Mouse (Mus musculus) lung, embryonic 15.5 days (tissue): ENCODE data around the gene Trim3. TPM values are rescaled to one million over a fixed set of nuclear protein-coding genes. Genes with fewer than 3 reads are reported as not detected.
A peak's percentile ranks its signal among the peaks of the same experiment; 100 is the strongest.

Experiments
- ATAC-seq: fragments of 200-750 bp; cut with Nextera tagmentation; 2 replicates; pipeline ENCODE4 v1.8.0; 2017; ENCODE audit warnings: moderate number of reproducible peaks, borderline replicate concordance; ENCODE audit not compliant: low FRiP score, low TSS enrichment; ENCODE audit errors: extremely low read depth
- H3K27ac ChIP-seq: fragments of 300-500 bp; sonication (generic); 2 replicates; pipeline ENCODE4 v1.5.1; 2015; ENCODE audit warnings: moderate library complexity, mild to moderate bottlenecking, inconsistent platforms
- H3K27me3 ChIP-seq: fragments of 300-500 bp; sonication (generic); 2 replicates; pipeline ENCODE4 v1.6.1; 2015; ENCODE audit warnings: inconsistent platforms
- H3K36me3 ChIP-seq: fragments of 300-500 bp; sonication (generic); 2 replicates; pipeline ENCODE4 v1.6.1; 2015; ENCODE audit warnings: inconsistent platforms
- H3K4me1 ChIP-seq: fragments of 300-500 bp; sonication (generic); 2 replicates; pipeline ENCODE4 v1.6.1; 2015; ENCODE audit warnings: inconsistent platforms
- H3K4me2 ChIP-seq: fragments of 300-500 bp; sonication (generic); 2 replicates; pipeline ENCODE4 v1.6.1; 2015; ENCODE audit warnings: inconsistent platforms, mild to moderate bottlenecking, moderate library complexity
- H3K4me3 ChIP-seq: fragments of 300-500 bp; sonication (generic); 2 replicates; pipeline ENCODE4 v1.5.1; 2015; ENCODE audit warnings: mild to moderate bottlenecking, inconsistent platforms
- H3K9ac ChIP-seq: fragments of 300-500 bp; sonication (generic); 2 replicates; pipeline ENCODE4 v1.6.1; 2015; ENCODE audit warnings: inconsistent platforms
- H3K9me3 ChIP-seq: fragments of 300-500 bp; sonication (generic); 2 replicates; pipeline ENCODE4 v1.6.1; 2016; ENCODE audit warnings: inconsistent platforms
- WGBS: fragments of 180-500 bp; shearing (Covaris S2); methylation state at CpG from one replicate; pipeline ENCODE4 v1.1.7; 2015; 5-methylcytosine and 5-hydroxymethylcytosine counted together
- polyA plus RNA-seq: library from polyadenylated mRNA; unstranded; fragments of >200 nt; fragmentation: Nextera tagmentation; extraction: Ambion mirVana; gene quantifications from 2 replicates; pipeline ENCODE4 v1.2.1, GENCODE M21; 2015

Trim3 gene
- polyA plus RNA-seq, 1 experiment from 2014 or later = 59.9 TPM

GRCm38 (mm10) chr7:105570756-105571155 is 62.6 kb downstream of the Trim3 start:
- WGBS = 75% methylated on average over 4 of the region's 4 CpGs
- Histone ChIP-seq H3K4me2 (no peak overlapping the region), H3K27ac (no peak overlapping the region), H3K27me3 (no peaks in the 10 kb centered on the region), H3K9me3 (no peaks in the 10 kb centered on the region), H3K4me3 (no peak overlapping the region), H3K36me3 (peaks cover 17% of the 10 kb centered on the region; the same call in 1 of the 2 replicates), H3K4me1 (0 out of 2 replicates have a peak, but pooled peaks cover 8% of the 10 kb centered on the region), H3K9ac (no peak overlapping the region)
- no peak for ATAC-seq

- Histone ChIP-seq H3K4me1 (0 out of 2 replicates have a peak, but pooled peaks cover 8% of the 10 kb centered on the region), H3K4me2 (no peak overlapping the region), H3K4me3 (no peak overlapping the region), H3K9me3 (no peaks in the 10 kb centered on the region), H3K27me3 (no peaks in the 10 kb centered on the region), H3K36me3 (peaks cover 17% of the 10 kb centered on the region; the same call in 1 of the 2 replicates), H3K9ac (no peak overlapping the region), H3K27ac (no peak overlapping the region)
- 40% methylated on average over 12 of the region's 12 CpGs for WGBS
- no peak for ATAC-seq
These were observed 63.6 kb downstream of the Trim3 start for GRCm38 (mm10) chr7:105569512-105570496.

GRCm38 (mm10) chr7:105568988-105569471 is 64.3 kb downstream of the Trim3 start:
- H3K4me1 ChIP-seq = 0 out of 2 replicates have a peak, but pooled peaks cover 8% of the 10 kb centered on the region
- H3K27ac ChIP-seq = no peak overlapping the region
- H3K36me3 ChIP-seq = peaks cover 16% of the 10 kb centered on the region; the same call in 1 of the 2 replicates
- peak; percentile 51 for ATAC-seq
- no peak overlapping the region for H3K9ac ChIP-seq
- 7% methylated on average over 6 of the region's 6 CpGs for WGBS
- H3K4me2 ChIP-seq = no peak overlapping the region
- no peaks in the 10 kb centered on the region for H3K27me3 ChIP-seq
- H3K4me3 ChIP-seq = no peak overlapping the region
- no peaks in the 10 kb centered on the region for H3K9me3 ChIP-seq

- no peak overlapping the region for H3K9ac ChIP-seq
- H3K27me3 ChIP-seq = no peaks in the 10 kb centered on the region
- 0 out of 2 replicates have a peak, but pooled peaks cover 8% of the 10 kb centered on the region for H3K4me1 ChIP-seq
- peak; percentile 30; the same call in 1 of the 2 replicates for ATAC-seq
- H3K36me3 ChIP-seq = peaks cover 12% of the 10 kb centered on the region; the same call in 1 of the 2 replicates
- no peaks in the 10 kb centered on the region for H3K9me3 ChIP-seq
- no peak overlapping the region for H3K4me3 ChIP-seq
- 33% methylated on average over 7 of the region's 7 CpGs for WGBS
- H3K4me2 ChIP-seq = no peak overlapping the region
- H3K27ac ChIP-seq = no peak overlapping the region
These were observed 64.8 kb downstream of the Trim3 start for GRCm38 (mm10) chr7:105568583-105568982.

GRCm38 (mm10) chr7:105565071-105565836 is 68.1 kb downstream of the Trim3 start:
- Histone ChIP-seq H3K4me2 (no peak overlapping the region), H3K9me3 (no peaks in the 10 kb centered on the region), H3K4me3 (no peak overlapping the region), H3K4me1 (0 out of 2 replicates have a peak, but pooled peaks cover 8% of the 10 kb centered on the region), H3K27ac (no peak overlapping the region), H3K36me3 (peaks cover 4% of the 10 kb centered on the region; the same call in 1 of the 2 replicates), H3K9ac (no peak overlapping the region), H3K27me3 (no peaks in the 10 kb centered on the region)
- ATAC-seq = no peak
- 83% methylated on average over 17 of the region's 17 CpGs for WGBS

GRCm38 (mm10) chr7:105563367-105563766 is 70.0 kb downstream of the Trim3 start:
- 68% methylated on average over 3 of the region's 3 CpGs for WGBS
- Histone ChIP-seq H3K4me1 (no peaks in the 10 kb centered on the region), H3K36me3 (peaks cover 13% of the 10 kb centered on the region), H3K9ac (no peak overlapping the region), H3K27ac (no peak overlapping the region), H3K9me3 (no peaks in the 10 kb centered on the region), H3K4me2 (no peak overlapping the region), H3K4me3 (no peak overlapping the region), H3K27me3 (no peaks in the 10 kb centered on the region)
- ATAC-seq = no peak

- Histone ChIP-seq H3K4me1 (no peaks in the 10 kb centered on the region), H3K36me3 (peaks cover 22% of the 10 kb centered on the region), H3K27me3 (no peaks in the 10 kb centered on the region), H3K4me3 (no peak overlapping the region), H3K4me2 (no peak overlapping the region), H3K9me3 (no peaks in the 10 kb centered on the region), H3K27ac (no peak overlapping the region), H3K9ac (no peak overlapping the region)
- ATAC-seq = no peak
- 82% methylated on average over 3 of the region's 3 CpGs for WGBS
These were observed 71.1 kb downstream of the Trim3 start for GRCm38 (mm10) chr7:105562317-105562716.

- H3K27ac ChIP-seq = no peak overlapping the region
- WGBS = 91% methylated on average over 9 of the region's 9 CpGs
- H3K4me3 ChIP-seq = no peak overlapping the region
- H3K9me3 ChIP-seq = no peaks in the 10 kb centered on the region
- H3K9ac ChIP-seq = no peak overlapping the region
- H3K36me3 ChIP-seq = peaks cover 18% of the 10 kb centered on the region
- H3K27me3 ChIP-seq = no peaks in the 10 kb centered on the region
- no peak overlapping the region for H3K4me2 ChIP-seq
- peaks cover 7% of the 10 kb centered on the region for H3K4me1 ChIP-seq
- ATAC-seq = no peak
These were observed 74.4 kb downstream of the Trim3 start for GRCm38 (mm10) chr7:105559016-105559415.

GRCm38 (mm10) chr7:105557671-105558070 is 75.7 kb downstream of the Trim3 start:
- no peaks in the 10 kb centered on the region for H3K9me3 ChIP-seq
- H3K36me3 ChIP-seq = peaks cover 18% of the 10 kb centered on the region
- no peak overlapping the region for H3K4me2 ChIP-seq
- WGBS = 79% methylated on average over 11 of the region's 11 CpGs
- no peak overlapping the region for H3K9ac ChIP-seq
- H3K4me3 ChIP-seq = no peak overlapping the region
- no peak for ATAC-seq
- no peaks in the 10 kb centered on the region for H3K27me3 ChIP-seq
- peaks cover 11% of the 10 kb centered on the region for H3K4me1 ChIP-seq
- no peak overlapping the region for H3K27ac ChIP-seq

GRCm38 (mm10) chr7:105556406-105556805 is 77.0 kb downstream of the Trim3 start:
- H3K27me3 ChIP-seq = no peaks in the 10 kb centered on the region
- H3K4me3 ChIP-seq = no peak overlapping the region
- H3K27ac ChIP-seq = no peak overlapping the region
- H3K4me2 ChIP-seq = no peak overlapping the region
- WGBS = 72% methylated on average over 8 of the region's 8 CpGs
- peaks cover 11% of the 10 kb centered on the region for H3K4me1 ChIP-seq
- no peak overlapping the region for H3K9ac ChIP-seq
- H3K9me3 ChIP-seq = no peaks in the 10 kb centered on the region
- ATAC-seq = no peak
- H3K36me3 ChIP-seq = peaks cover 18% of the 10 kb centered on the region

- H3K27me3 ChIP-seq = no peaks in the 10 kb centered on the region
- no peak for ATAC-seq
- H3K4me1 ChIP-seq = peaks cover 11% of the 10 kb centered on the region
- peaks cover 18% of the 10 kb centered on the region for H3K36me3 ChIP-seq
- H3K9me3 ChIP-seq = no peaks in the 10 kb centered on the region
- WGBS = 86% methylated on average over 10 of the region's 10 CpGs
- H3K4me2 ChIP-seq = peak overlapping the region; percentile 78
- no peak overlapping the region for H3K9ac ChIP-seq
- H3K27ac ChIP-seq = no peak overlapping the region
- 0 out of 2 replicates have a peak overlapping the region, but pooled peaks have one; percentile 2 for H3K4me3 ChIP-seq
These were observed 77.8 kb downstream of the Trim3 start for GRCm38 (mm10) chr7:105555571-105555970.
